ENCODE assay signal across 8 mouse cellular contexts in genomic region chr16:62846498-62847312, GRCm38 (mm10). TPM values are rescaled to one million over a fixed set of nuclear protein-coding genes. Genes with fewer than 3 reads are reported as not detected.
DNase-seq lines count a peak whose midpoint lies in the region; ATAC-seq lines count a peak whose summit lies in the region.

Arl13b (minus strand) TSS chr16:62847040.

- no peaks in the 10 kb centered on the region for H3K27me3 ChIP-seq in heart, embryonic 13.5 days (replicated peaks)
- no peaks in the 10 kb centered on the region for H3K27me3 ChIP-seq in liver, embryonic 12.5 days (replicated peaks)
- no peaks in the 10 kb centered on the region for H3K27me3 ChIP-seq in stomach, embryonic 15.5 days (replicated peaks)

- ATAC-seq in heart, embryonic 13.5 days (ENCODE audit: extremely low read depth, insufficient number of reproducible peaks, low FRiP score, low TSS enrichment), result peak; percentile 100
- peak; percentile 99 for ATAC-seq in liver, embryonic 12.5 days
- ATAC-seq in stomach, embryonic 15.5 days (ENCODE audit: insufficient read depth, low FRiP score, low read depth), result peak; percentile 100

- H3K4me2 ChIP-seq in heart, embryonic 13.5 days, result peak within 1 kb of the TSS; percentile 93
- peak within 1 kb of the TSS; percentile 91 for H3K4me2 ChIP-seq in liver, embryonic 12.5 days
- H3K4me2 ChIP-seq in stomach, embryonic 15.5 days, result peak within 1 kb of the TSS; percentile 73

- peak; percentile 98 for DNase-seq in CD4-positive, CD25-positive, alpha-beta regulatory T cell, adult 2 months (ENCODE audit: low read depth, low spot score)
- peak; percentile 80 for DNase-seq in fat pad, adult 2 months (ENCODE audit: extremely low read depth, low read depth, low spot score)
- peak; percentile 95 for DNase-seq in kidney, postnatal 10 days
- DNase-seq in natural killer cell, adult 2 months (ENCODE audit: low spot score in 2 of 2), result peak; percentile 94

- peak within 1 kb of the TSS; percentile 40; the same call in 1 of the 2 replicates for H3K27ac ChIP-seq in brown adipose tissue, adult 24 weeks (replicated peaks; ENCODE audit: low read depth, low read length)
- peak within 1 kb of the TSS; percentile 68 for H3K27ac ChIP-seq in heart, embryonic 13.5 days (replicated peaks)
- peak within 1 kb of the TSS; percentile 78 for H3K27ac ChIP-seq in liver, embryonic 12.5 days
- peak within 1 kb of the TSS; percentile 78 for H3K27ac ChIP-seq in stomach, embryonic 15.5 days

- peak within 1 kb of the TSS; percentile 89 for H3K9ac ChIP-seq in heart, embryonic 13.5 days
- H3K9ac ChIP-seq in liver, embryonic 12.5 days, result peak within 1 kb of the TSS; percentile 85
- peak within 1 kb of the TSS; percentile 67 for H3K9ac ChIP-seq in stomach, embryonic 15.5 days

- no peaks in the 10 kb centered on the region for H3K9me3 ChIP-seq in heart, embryonic 13.5 days
- no peaks in the 10 kb centered on the region for H3K9me3 ChIP-seq in liver, embryonic 12.5 days (replicated peaks)
- no peaks in the 10 kb centered on the region for H3K9me3 ChIP-seq in stomach, embryonic 15.5 days

- WGBS in heart, embryonic 13.5 days, result under 1% methylated on average over 52 of the region's 52 CpGs
- WGBS in liver, embryonic 12.5 days (ENCODE audit: insufficient replicate concordance), result 1% methylated on average over 50 of the region's 52 CpGs
- WGBS in stomach, embryonic 15.5 days, result under 1% methylated on average over 52 of the region's 52 CpGs

- no peaks in the 10 kb centered on the region for H3K4me1 ChIP-seq in brown adipose tissue, adult 24 weeks (ENCODE audit: control insufficient read depth, insufficient read depth, insufficient read length, low read length)
- peaks cover 16% of the 10 kb centered on the region for H3K4me1 ChIP-seq in heart, embryonic 13.5 days
- peaks cover 23% of the 10 kb centered on the region for H3K4me1 ChIP-seq in liver, embryonic 12.5 days
- H3K4me1 ChIP-seq in stomach, embryonic 15.5 days, result no peaks in the 10 kb centered on the region; the same call in 1 of the 2 replicates

- H3K4me3 ChIP-seq in brown adipose tissue, adult 24 weeks (ENCODE audit: insufficient read depth, low read depth, low read length), result peak within 1 kb of the TSS; percentile 74
- peak within 1 kb of the TSS; percentile 80 for H3K4me3 ChIP-seq in heart, embryonic 13.5 days
- H3K4me3 ChIP-seq in liver, embryonic 12.5 days, result peak within 1 kb of the TSS; percentile 94
- peak within 1 kb of the TSS; percentile 89 for H3K4me3 ChIP-seq in stomach, embryonic 15.5 days (replicated peaks)

- H3K36me3 ChIP-seq in heart, embryonic 13.5 days, result no peaks in the 10 kb centered on the region
- no peaks in the 10 kb centered on the region for H3K36me3 ChIP-seq in liver, embryonic 12.5 days
- no peaks in the 10 kb centered on the region for H3K36me3 ChIP-seq in stomach, embryonic 15.5 days

RNA-seq across cellular contexts. Expression of gene Arl13b, which starts in this region (rescaled TPM):
- 4.8 and 5.4 TPM in 2 replicates for polyA plus RNA-seq in brown adipose tissue, adult 24 weeks (2012; ENCODE audit: insufficient read depth, insufficient read length, missing spikeins)
- polyA plus RNA-seq in heart, embryonic 13.5 days (2015; fragmentation: Nextera tagmentation; extraction: Ambion mirVana), result 10.4 and 10.6 TPM in 2 replicates
- 5.8 TPM in 2 replicates for polyA plus RNA-seq in liver, embryonic 12.5 days (2016; fragmentation: Nextera tagmentation; extraction: Ambion mirVana)
- polyA plus RNA-seq in stomach, embryonic 15.5 days (2015; fragmentation: Nextera tagmentation; extraction: Ambion mirVana), result 18.0 and 20.1 TPM in 2 replicates

Comparison
In these comparisons a context has a peak if more than half of its experiments do, and no peak if none do; other contexts are left out.
1. Peak in every context shown above with its lines: DNase-seq, ATAC-seq, H3K4me3 ChIP-seq and H3K27ac ChIP-seq.